Mouse (Mus musculus): Measurements from ENCODE around the gene Foxp1. TPM values are rescaled to one million over a fixed set of nuclear protein-coding genes. Genes with fewer than 3 reads are reported as not detected.

Foxp1 gene
- total RNA-seq (2023), result 1,113 to 1,221 TPM (median 1,175 TPM) in 4 replicates

GRCm38 (mm10) chr6:99522359-99523108 is at the start of gene Foxp1:
Foxp1 (minus strand) TSS chr6:99522721.

Other genes with a start within 250 kb of the Foxp1 start
- 6.3 to 8.5 TPM (median 6.9 TPM) in 4 replicates for gene Eif4e3, start 144.1 kb upstream of the Foxp1 start, total RNA-seq (2023)
- gene Gm20696, start 144.1 kb upstream of the Foxp1 start, total RNA-seq (2023), result 134 to 146 TPM (median 140 TPM) in 4 replicates
- not detected in 4 replicates for gene Gpr27, start 170.0 kb upstream of the Foxp1 start, total RNA-seq (2023)
- gene Prok2, start 203.7 kb upstream of the Foxp1 start, total RNA-seq (2023), result not detected in 4 replicates